Mouse (Mus musculus) small intestine, adult 2 months (tissue): ENCODE data around the gene Stau1. TPM values are rescaled to one million over a fixed set of nuclear protein-coding genes. Genes with fewer than 3 reads are reported as not detected.

ENCODE experiments used
- H3K27ac ChIP-seq: fragments of 200-500 bp; 2 replicates; pipeline ENCODE4 v1.5.1; 2012; ENCODE audit warnings: low read depth, low read length, control low read depth, inconsistent platforms; ENCODE audit not compliant: insufficient read depth
- H3K27me3 ChIP-seq: fragments of 200-500 bp; 2 replicates; pipeline ENCODE4 v1.6.1; 2012; ENCODE audit warnings: mild to moderate bottlenecking, moderate library complexity, low read length, inconsistent platforms; ENCODE audit not compliant: control insufficient read depth, insufficient read depth
- H3K36me3 ChIP-seq: fragments of 200-500 bp; 2 replicates; pipeline ENCODE4 v1.6.1; 2012; ENCODE audit warnings: mild to moderate bottlenecking, low read length, control low read depth, inconsistent platforms; ENCODE audit not compliant: control insufficient read depth, insufficient read depth
- H3K4me1 ChIP-seq: fragments of 200-500 bp; 2 replicates; pipeline ENCODE4 v1.6.1; 2012; ENCODE audit warnings: low read length, inconsistent platforms, mixed read lengths; ENCODE audit not compliant: control insufficient read depth, insufficient read depth, insufficient read length
- H3K4me3 ChIP-seq: fragments of 200-500 bp; 2 replicates; pipeline ENCODE4 v1.5.1; 2012; ENCODE audit warnings: low read depth, mild to moderate bottlenecking, control low read depth, inconsistent platforms, low read length, moderate library complexity
- CTCF ChIP-seq: fragments of 200-500 bp; IDR thresholded peaks from 2 replicates; pipeline ENCODE4 v1.5.1; 2012; ENCODE audit warnings: low read depth, mild to moderate bottlenecking, control low read depth, inconsistent platforms, low read length, moderate library complexity, mixed read lengths; ENCODE audit not compliant: insufficient replicate concordance, insufficient read length; ENCODE audit errors: extremely low read depth
- POLR2A ChIP-seq: fragments of 200-500 bp; IDR thresholded peaks from 2 replicates; pipeline ENCODE4 v1.6.1; 2012; ENCODE audit warnings: low read depth, mild to moderate bottlenecking, control low read depth, inconsistent platforms, low read length, moderate library complexity
- WGBS: fragments of 180-500 bp; shearing (Covaris S2); methylation state at CpG from one replicate; pipeline ENCODE4 v1.1.7; 2018; 5-methylcytosine and 5-hydroxymethylcytosine counted together
- polyA plus RNA-seq: library from polyadenylated mRNA; depleted of rRNA; stranded (reverse); fragments of >200 nt; gene quantifications from 2 replicates; pipeline ENCODE4 v1.2.3, GENCODE M21; 2012

Gene Stau1
- polyA plus RNA-seq, 1 experiment, result 9.8 TPM

DNA sequence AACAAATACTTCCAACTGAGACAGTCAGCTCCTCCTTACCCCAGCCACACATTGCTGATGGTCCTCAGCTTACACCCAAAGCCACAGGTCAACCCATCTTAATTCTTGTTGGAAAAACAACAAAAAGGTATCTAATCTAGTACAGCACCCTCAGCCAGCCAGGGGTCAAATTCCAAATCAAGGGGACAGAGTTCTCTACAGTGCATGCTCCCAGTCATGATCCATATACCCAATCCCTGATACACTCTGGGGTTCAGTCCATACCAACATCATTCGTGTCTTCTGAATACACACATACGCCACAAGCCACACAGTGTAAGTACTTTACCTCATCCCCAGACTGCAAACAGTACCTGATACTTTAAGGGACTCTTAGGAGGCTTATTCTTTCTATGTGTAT, 10.3 kb upstream of the Stau1 start:
- Histone ChIP-seq H3K27me3 (no peaks in the 10 kb centered on the region), H3K36me3 (no peaks in the 10 kb centered on the region), H3K4me1 (peaks cover 3% of the 10 kb centered on the region; the same call in 1 of the 2 replicates), H3K4me3 (no peak overlapping the region), H3K27ac (no peak overlapping the region)
- 68% methylated on average over 2 of the region's 2 CpGs for WGBS
- TF ChIP-seq POLR2A (no peak), CTCF (no peak)

DNA sequence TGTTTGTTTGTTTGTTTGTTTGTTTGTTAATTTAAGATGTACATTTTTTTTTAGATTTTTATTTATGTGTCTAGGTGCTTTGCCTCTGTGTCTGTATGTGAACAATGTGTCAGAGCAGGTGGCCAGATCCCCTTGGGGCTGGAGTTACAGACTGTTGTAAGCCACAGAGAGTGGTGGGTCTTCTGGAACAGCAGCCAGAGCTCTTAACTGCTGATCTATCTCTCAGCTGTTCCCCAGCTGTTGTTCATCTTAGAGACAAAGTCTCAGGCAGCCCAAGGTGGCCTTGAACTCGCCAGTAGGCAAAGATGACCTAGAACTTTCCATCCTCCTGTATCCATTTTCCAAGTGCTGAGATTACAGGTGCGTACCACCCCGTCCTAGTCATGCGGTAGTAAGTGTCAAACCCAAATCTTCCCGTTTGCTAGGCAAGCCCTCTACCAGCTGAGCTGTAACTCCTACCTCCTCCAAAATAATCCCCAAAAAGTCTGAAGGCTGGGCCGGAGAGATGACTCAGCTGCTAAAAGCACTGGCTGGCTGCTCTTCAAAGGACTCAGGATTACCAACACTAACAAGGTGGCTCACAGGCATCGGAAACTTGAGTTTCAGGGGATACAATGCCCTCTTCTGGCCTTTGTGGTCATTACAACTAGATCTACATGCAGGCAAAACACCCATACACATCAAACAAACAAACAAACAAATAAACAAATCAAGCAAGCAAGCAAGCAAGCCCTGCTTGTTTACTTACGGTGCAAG, 8.2 kb upstream of the Stau1 start:
- TF ChIP-seq POLR2A (no peak), CTCF (peak; percentile 54; the same call in 1 of the 2 replicates)
- 38% methylated on average over 8 of the region's 8 CpGs for WGBS
- no peak overlapping the region for H3K27ac ChIP-seq

DNA sequence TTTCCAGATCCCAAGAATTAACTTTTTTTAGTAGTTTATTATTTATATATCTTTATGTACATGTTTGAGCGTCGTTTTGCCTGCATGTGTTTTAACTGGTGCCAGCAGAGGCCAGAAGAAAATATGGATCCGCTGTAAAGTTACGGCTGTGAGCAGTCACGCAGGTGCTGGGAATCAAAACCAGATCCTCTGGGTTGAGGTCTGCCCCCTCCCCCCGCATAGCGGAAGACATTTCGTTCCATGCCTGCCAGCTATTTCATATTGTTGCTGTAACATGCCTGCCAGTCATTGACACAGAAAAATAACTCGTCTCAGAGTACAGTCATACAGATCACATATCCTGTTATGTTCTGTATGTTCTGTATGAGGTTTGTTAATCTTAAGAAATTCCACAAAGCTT, 5.4 kb upstream of the Stau1 start:
- TF ChIP-seq CTCF, result no peak
- TF ChIP-seq POLR2A, result no peak
- Histone ChIP-seq H3K36me3 (no peaks in the 10 kb centered on the region), H3K4me1 (peaks cover 3% of the 10 kb centered on the region; the same call in 1 of the 2 replicates), H3K4me3 (no peak overlapping the region), H3K27ac (no peak overlapping the region), H3K27me3 (no peaks in the 10 kb centered on the region)
- WGBS, result 76% methylated on average over 9 of the region's 9 CpGs

More for the DNA sequence above, 8.2 kb upstream of the Stau1 start:
- Histone ChIP-seq H3K4me1 (peaks cover 3% of the 10 kb centered on the region; the same call in 1 of the 2 replicates), H3K27me3 (no peaks in the 10 kb centered on the region), H3K4me3 (no peak overlapping the region), H3K36me3 (no peaks in the 10 kb centered on the region)

DNA sequence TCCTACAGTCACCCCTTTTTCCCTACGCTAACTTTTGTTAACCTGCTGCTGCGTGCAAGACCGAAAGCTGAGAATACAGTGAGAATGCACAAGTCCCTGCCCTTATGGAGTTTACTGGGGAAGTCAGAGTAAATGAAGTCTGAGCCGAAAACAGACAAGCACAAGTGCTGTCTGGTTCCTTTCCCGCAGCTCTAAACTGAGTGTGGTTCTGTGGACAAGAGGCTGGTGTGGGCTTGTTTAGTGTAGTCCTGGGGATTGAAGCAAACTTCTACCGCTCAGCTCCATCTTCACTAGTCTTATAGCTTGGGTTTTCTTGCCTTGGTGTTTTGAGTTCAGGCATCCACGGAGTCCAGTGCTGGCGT, 415 bp upstream of the Stau1 start:
- peak overlapping the region; percentile 24; the same call in 1 of the 2 replicates for H3K4me3 ChIP-seq
- H3K4me1 ChIP-seq, result peaks cover 5% of the 10 kb centered on the region; the same call in 1 of the 2 replicates
- H3K36me3 ChIP-seq, result no peaks in the 10 kb centered on the region
- no peaks in the 10 kb centered on the region for H3K27me3 ChIP-seq
- TF ChIP-seq POLR2A, result no peak
- no peak for TF ChIP-seq CTCF
- H3K27ac ChIP-seq, result peak overlapping the region; percentile 38
- 35% methylated on average over 8 of the region's 8 CpGs for WGBS

DNA sequence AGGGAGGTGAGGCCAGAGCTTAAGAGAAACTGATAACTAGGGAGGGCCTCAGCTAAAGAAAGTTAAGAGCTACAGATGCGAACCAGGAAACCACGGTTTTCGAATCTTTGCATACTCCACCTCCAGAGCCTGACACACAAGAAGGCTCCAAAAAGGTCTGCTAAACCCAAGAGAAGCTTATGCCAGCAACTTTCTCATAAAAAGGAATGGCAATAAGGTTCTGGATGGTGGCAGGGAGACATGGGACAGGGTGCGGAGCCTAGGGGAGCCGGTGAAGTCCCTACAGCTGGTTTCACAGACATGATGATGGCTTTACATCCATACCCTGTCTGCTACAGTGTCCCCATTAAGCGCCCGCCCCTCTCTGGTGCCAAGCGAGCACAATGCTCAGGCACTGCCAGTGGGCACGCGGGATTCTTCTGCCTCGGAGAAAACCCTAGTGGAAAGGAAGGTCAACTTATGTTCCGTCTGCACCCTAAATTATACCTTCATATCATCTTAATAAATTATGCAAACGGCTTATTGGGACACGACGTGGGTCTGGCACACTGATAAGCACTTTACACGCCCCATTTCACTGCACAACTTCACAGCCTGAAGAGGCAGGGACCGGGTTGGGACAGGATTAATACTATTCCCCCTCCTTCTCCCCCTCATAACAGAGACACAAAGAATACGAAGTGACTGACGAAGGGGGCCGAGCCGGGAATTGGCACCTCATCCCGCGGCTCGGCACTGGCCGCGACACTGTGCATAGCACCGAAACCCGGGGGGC, 891 bp downstream of the Stau1 start:
- WGBS, result under 1% methylated on average over 28 of the region's 28 CpGs
- Histone ChIP-seq H3K4me3 (peak overlapping the region; percentile 85), H3K27me3 (no peaks in the 10 kb centered on the region), H3K36me3 (no peaks in the 10 kb centered on the region; the same call in 1 of the 2 replicates), H3K27ac (peak overlapping the region; percentile 94), H3K4me1 (peaks cover 5% of the 10 kb centered on the region; the same call in 1 of the 2 replicates)
- TF ChIP-seq POLR2A, result no peak
- no peak for TF ChIP-seq CTCF

DNA sequence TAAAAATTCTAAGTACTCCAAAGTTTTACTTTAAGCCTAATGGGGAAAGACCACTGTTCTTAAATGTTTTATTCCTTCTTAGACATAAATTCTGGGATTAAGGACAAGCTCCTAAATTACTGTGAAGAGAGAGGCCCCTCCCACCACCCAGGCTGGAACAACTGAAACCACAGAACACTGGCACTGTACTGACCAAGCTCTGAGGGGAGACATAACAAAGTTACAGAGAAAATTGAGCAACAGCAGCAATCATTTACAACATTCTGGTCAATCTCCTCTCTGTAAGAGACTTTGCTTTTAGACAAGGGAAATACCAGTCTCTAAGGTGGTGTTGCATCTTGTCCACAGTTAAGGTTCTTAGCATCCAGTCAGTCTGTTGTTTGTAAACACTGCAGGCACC, 4.2 kb downstream of the Stau1 start:
- no peak overlapping the region for H3K27ac ChIP-seq
- no peaks in the 10 kb centered on the region; the same call in none of the 2 replicates for H3K36me3 ChIP-seq
- TF ChIP-seq CTCF, result no peak
- TF ChIP-seq POLR2A, result no peak
- no peaks in the 10 kb centered on the region for H3K27me3 ChIP-seq
- peaks cover 5% of the 10 kb centered on the region; the same call in 1 of the 2 replicates for H3K4me1 ChIP-seq
- no peak overlapping the region for H3K4me3 ChIP-seq

DNA sequence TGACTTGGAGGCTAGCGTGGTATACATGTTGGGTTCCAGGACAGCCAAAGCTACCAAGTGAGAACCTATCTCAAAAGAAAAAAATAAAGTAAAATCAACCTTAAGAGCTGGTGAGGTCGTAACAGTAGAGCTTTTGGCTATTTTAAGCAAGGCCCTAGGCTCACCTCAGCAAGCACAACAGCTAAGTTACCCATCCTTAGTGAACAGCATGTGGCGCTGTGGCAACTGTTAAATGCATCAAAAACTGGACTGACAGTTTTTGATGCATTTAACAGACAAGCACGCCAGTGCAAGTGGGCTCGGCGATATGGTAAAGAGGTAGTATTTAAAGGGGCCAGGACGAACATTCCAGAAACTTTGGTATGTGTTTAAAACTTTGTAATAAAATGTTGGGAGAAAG, 5.2 kb downstream of the Stau1 start:
- no peak overlapping the region for H3K27ac ChIP-seq
- no peaks in the 10 kb centered on the region for H3K27me3 ChIP-seq
- peaks cover 3% of the 10 kb centered on the region; the same call in 1 of the 2 replicates for H3K4me1 ChIP-seq
- WGBS, result 83% methylated on average over 7 of the region's 7 CpGs
- no peak overlapping the region for H3K4me3 ChIP-seq
- no peaks in the 10 kb centered on the region; the same call in none of the 2 replicates for H3K36me3 ChIP-seq
- TF ChIP-seq POLR2A (no peak), CTCF (no peak)
